Mouse (Mus musculus) forebrain, embryonic 14.5 days (tissue): ENCODE data around the gene Usp46. TPM values are rescaled to one million over a fixed set of nuclear protein-coding genes. Genes with fewer than 3 reads are reported as not detected.
"Not testable (repeated sequence)": the region's sequence is repeated elsewhere in the genome, so short reads cannot be mapped to it uniquely, and the experiment has no call there.

Experiments used
- ATAC-seq: fragments of 200-750 bp; cut with Nextera tagmentation; 2 replicates; pipeline ENCODE4 v1.8.0; 2017; ENCODE audit warnings: mild to moderate bottlenecking, moderate library complexity
- DNase-seq: peaks from one replicate; pipeline ENCODE4 v3.0.0-alpha.2; 2015; ENCODE audit warnings: low spot score
- H3K27ac ChIP-seq: fragments of 300-500 bp; sonication (generic); 2 replicates; pipeline ENCODE4 v1.5.1; 2014; ENCODE audit warnings: low read depth, mild to moderate bottlenecking, control low read depth, low read length, moderate library complexity
- H3K27me3 ChIP-seq: fragments of 300-500 bp; sonication (generic); replicated peaks from 2 replicates; pipeline ENCODE4 v1.6.1; 2014; ENCODE audit warnings: low read length, control low read depth, mixed read lengths; ENCODE audit not compliant: control insufficient read depth, insufficient read depth
- H3K36me3 ChIP-seq: fragments of 300-500 bp; sonication (generic); 2 replicates; pipeline ENCODE4 v1.6.1; 2014; ENCODE audit warnings: low read length, control low read depth; ENCODE audit not compliant: control insufficient read depth, insufficient read depth
- H3K4me1 ChIP-seq: fragments of 300-500 bp; sonication (generic); 2 replicates; pipeline ENCODE4 v1.6.1; 2014; ENCODE audit warnings: antibody characterized with exemption, low read length, control low read depth; ENCODE audit not compliant: control insufficient read depth, insufficient read depth
- H3K4me2 ChIP-seq: fragments of 300-500 bp; sonication (generic); 2 replicates; pipeline ENCODE4 v1.6.1; 2014; ENCODE audit warnings: mild to moderate bottlenecking, control low read depth, low read length
- H3K4me3 ChIP-seq: fragments of 300-500 bp; sonication (generic); 2 replicates; pipeline ENCODE4 v1.5.1; 2014; ENCODE audit warnings: low read depth, low read length, control low read depth
- H3K9ac ChIP-seq: fragments of 300-500 bp; sonication (generic); 2 replicates; pipeline ENCODE4 v1.6.1; 2014; ENCODE audit warnings: mild to moderate bottlenecking, low read length, control low read depth, moderate library complexity
- H3K9me3 ChIP-seq: fragments of 300-500 bp; sonication (generic); replicated peaks from 2 replicates; pipeline ENCODE4 v1.6.1; 2016; ENCODE audit warnings: low read length, control low read depth, mixed read lengths; ENCODE audit not compliant: control insufficient read depth
- WGBS: fragments of 180-500 bp; shearing (Covaris S2); extraction: QIAGEN DNeasy Blood & Tissue Kit; methylation state at CpG from one replicate; pipeline ENCODE4 v1.1.7; 2014; 5-methylcytosine and 5-hydroxymethylcytosine counted together
- polyA plus RNA-seq: library from polyadenylated mRNA; unstranded; fragments of >200 nt; fragmentation: Nextera tagmentation; extraction: Ambion mirVana; gene quantifications from 2 replicates; pipeline ENCODE4 v1.2.1, GENCODE M21; 2014

Gene Usp46
- polyA plus RNA-seq, 1 experiment from 2014 or later = 31.8 TPM

GRCm38 (mm10) chr5:74078400-74078799 is 10.2 kb upstream of the Usp46 start:
- H3K4me1 ChIP-seq = no peaks in the 10 kb centered on the region
- H3K4me2 ChIP-seq = no peak overlapping the region
- H3K9me3 ChIP-seq = no peaks in the 10 kb centered on the region
- ATAC-seq = no peak
- H3K4me3 ChIP-seq = no peak overlapping the region
- no peak overlapping the region for H3K27ac ChIP-seq
- WGBS = 84% methylated on average over 1 of the region's 1 CpGs
- no peaks in the 10 kb centered on the region for H3K36me3 ChIP-seq
- no peaks in the 10 kb centered on the region; the same call in 1 of the 2 replicates for H3K27me3 ChIP-seq
- no peak for DNase-seq
- no peak overlapping the region for H3K9ac ChIP-seq

DNA sequence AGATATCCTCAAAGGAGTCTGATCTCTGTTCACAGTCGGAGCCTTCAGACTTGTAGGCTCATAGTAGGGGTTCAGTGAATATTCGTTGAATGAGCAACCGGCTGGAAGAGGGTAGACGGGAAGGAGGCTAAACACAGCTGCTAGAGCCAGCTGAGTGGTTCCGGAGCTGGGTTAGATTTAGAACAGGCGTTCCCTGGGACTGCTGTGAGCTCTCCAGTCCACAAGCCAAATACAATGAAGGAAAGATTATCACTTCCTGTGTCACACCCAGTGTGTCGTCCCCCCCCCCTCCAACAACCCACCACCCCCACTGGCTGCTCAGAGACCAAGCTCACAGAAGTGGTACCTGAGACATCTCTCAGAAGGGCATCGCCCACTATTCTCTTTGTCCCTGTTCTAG is 9.7 kb upstream of the Usp46 start:
- Histone ChIP-seq H3K27ac (no peak overlapping the region), H3K9me3 (no peaks in the 10 kb centered on the region), H3K9ac (no peak overlapping the region), H3K4me3 (no peak overlapping the region), H3K4me1 (no peaks in the 10 kb centered on the region), H3K36me3 (no peaks in the 10 kb centered on the region), H3K27me3 (no peaks in the 10 kb centered on the region; the same call in 1 of the 2 replicates), H3K4me2 (no peak overlapping the region)
- no peak for DNase-seq
- no peak for ATAC-seq
- 36% methylated on average over 8 of the region's 8 CpGs for WGBS

DNA sequence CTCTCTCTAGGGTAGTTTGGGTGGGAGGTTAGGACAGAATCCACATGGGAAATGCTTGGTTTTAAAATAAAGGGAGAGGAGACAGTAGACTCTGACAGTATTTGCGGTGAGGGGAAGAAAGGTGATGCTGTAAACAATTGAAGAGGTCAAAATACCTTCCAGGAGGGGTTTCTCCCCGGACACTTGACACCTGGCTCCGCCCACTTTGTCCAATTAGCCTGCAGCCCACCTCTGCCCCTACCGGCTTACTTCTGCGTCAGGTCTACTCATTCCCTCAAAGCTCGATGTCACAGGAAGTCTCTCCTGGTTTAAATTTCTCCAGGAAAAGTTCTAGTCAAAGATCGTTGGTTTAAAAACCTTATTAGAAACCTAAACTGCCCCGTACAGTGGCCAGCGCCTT is 8.5 kb upstream of the Usp46 start:
- no peaks in the 10 kb centered on the region for H3K9me3 ChIP-seq
- no peak overlapping the region for H3K4me2 ChIP-seq
- H3K27ac ChIP-seq = no peak overlapping the region
- no peak overlapping the region for H3K9ac ChIP-seq
- DNase-seq (no peak), ATAC-seq (no peak)
- 1% methylated on average over 9 of the region's 9 CpGs for WGBS
- no peaks in the 10 kb centered on the region; the same call in 1 of the 2 replicates for H3K27me3 ChIP-seq
- no peak overlapping the region for H3K4me3 ChIP-seq
- H3K4me1 ChIP-seq = no peaks in the 10 kb centered on the region
- no peaks in the 10 kb centered on the region for H3K36me3 ChIP-seq

DNA sequence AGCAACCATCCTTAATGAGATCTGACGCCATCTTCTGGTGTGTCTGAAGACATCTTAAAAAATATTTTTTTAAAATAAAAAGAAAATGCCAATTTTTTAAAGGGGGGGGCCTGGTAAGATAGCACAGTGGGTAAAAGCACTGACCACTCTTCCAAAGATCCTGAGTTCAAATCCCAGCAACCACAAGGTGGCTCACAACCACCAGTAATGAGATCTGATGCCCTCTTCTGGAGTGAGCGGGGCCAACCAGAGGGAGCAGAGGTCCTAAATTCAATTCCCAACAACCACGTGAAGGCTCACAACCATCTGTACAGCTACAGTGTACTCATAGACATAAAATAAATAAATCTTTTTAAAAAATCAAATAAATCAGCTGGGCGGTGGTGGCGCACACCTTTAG is 2.3 kb upstream of the Usp46 start:
- not testable (repeated sequence) for H3K36me3 ChIP-seq, H3K4me2 ChIP-seq, ATAC-seq, H3K9me3 ChIP-seq, H3K4me3 ChIP-seq, H3K27ac ChIP-seq, H3K9ac ChIP-seq, H3K27me3 ChIP-seq, DNase-seq
- 86% methylated on average over 5 of the region's 5 CpGs for WGBS
- H3K4me1 ChIP-seq = peaks cover 20% of the 10 kb centered on the region

DNA sequence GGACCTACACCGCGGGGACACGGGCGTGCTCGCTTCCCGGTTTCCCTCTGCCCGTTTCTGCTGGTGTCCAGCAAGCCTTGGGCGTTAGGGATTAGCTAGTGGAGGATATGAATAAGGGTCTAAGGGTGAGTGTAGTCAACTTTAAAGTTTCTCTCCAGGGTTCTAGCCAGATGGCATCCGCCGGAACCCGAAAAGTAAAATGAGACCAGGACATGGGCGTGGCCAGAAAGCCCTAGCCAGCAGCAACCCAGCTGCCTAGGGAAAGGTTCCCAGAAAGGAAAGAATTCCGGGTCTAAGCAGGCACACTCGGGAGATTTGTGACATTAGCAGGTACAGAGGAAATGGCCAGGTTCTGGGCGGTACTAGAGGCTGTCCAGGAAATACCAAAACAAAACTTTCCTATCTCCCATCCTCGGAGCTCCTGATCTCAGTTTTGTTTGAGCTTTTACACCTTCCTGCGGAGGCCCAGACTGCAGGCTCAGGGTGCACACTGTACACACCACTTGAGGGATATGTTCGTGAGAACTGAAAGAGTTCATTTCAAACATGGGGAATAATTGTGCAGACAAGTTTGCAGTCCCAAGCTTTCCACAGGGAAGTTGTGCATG is 587 bp upstream of the Usp46 start:
- H3K9ac ChIP-seq = peak overlapping the region; percentile 93
- WGBS = 2% methylated on average over 18 of the region's 18 CpGs
- peak overlapping the region; percentile 80 for H3K27ac ChIP-seq
- peak overlapping the region; percentile 85 for H3K4me2 ChIP-seq
- H3K36me3 ChIP-seq = no peaks in the 10 kb centered on the region
- ATAC-seq (peak; percentile 57), DNase-seq (peak; percentile 75)
- no peaks in the 10 kb centered on the region for H3K9me3 ChIP-seq
- H3K27me3 ChIP-seq = no peaks in the 10 kb centered on the region
- H3K4me3 ChIP-seq = peak overlapping the region; percentile 76
- peaks cover 20% of the 10 kb centered on the region for H3K4me1 ChIP-seq

DNA sequence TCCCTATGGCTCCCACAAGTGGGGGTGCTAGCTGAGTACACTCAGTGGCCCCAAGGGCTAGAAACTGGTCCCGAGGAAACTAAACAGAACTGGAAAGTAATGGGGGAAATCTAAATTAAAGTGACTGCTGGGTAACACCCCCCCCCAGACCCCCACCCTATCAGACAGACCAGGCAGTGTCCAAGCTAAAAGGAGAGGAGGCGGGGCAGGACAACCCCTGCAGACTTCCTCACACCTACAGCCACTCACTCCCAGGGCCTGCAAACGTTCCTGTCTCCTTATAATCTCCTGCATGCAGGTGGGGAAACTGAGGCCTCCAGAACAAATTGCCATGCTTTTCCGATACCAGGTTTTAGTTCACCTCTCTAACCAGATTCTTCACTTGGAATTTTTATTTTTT is 885 bp downstream of the Usp46 start:
- no peak for ATAC-seq
- peak overlapping the region; percentile 76 for H3K4me3 ChIP-seq
- no peak overlapping the region; the same call in 1 of the 2 replicates for H3K27ac ChIP-seq

GRCm38 (mm10) chr5:74066416-74067115 is 1.7 kb downstream of the Usp46 start:
- no peak for ATAC-seq
- Histone ChIP-seq H3K36me3 (no peaks in the 10 kb centered on the region), H3K27me3 (no peaks in the 10 kb centered on the region), H3K4me3 (peak overlapping the region; percentile 76), H3K4me2 (peak overlapping the region; percentile 85), H3K27ac (no peak overlapping the region), H3K4me1 (peaks cover 20% of the 10 kb centered on the region), H3K9me3 (no peaks in the 10 kb centered on the region), H3K9ac (peak overlapping the region; percentile 3)
- WGBS = 36% methylated on average over 12 of the region's 12 CpGs
- no peak for DNase-seq

More for the DNA sequence above, 885 bp downstream of the Usp46 start:
- no peaks in the 10 kb centered on the region for H3K36me3 ChIP-seq
- H3K9me3 ChIP-seq = no peaks in the 10 kb centered on the region
- H3K9ac ChIP-seq = peak overlapping the region; percentile 93
- 13% methylated on average over 4 of the region's 4 CpGs for WGBS
- peaks cover 20% of the 10 kb centered on the region for H3K4me1 ChIP-seq
- peak overlapping the region; percentile 85 for H3K4me2 ChIP-seq
- no peak for DNase-seq
- no peaks in the 10 kb centered on the region for H3K27me3 ChIP-seq

- no peak overlapping the region for H3K4me3 ChIP-seq
- H3K27me3 ChIP-seq = no peaks in the 10 kb centered on the region
- H3K4me2 ChIP-seq = peak overlapping the region; percentile 85; the same call in 1 of the 2 replicates
- H3K9me3 ChIP-seq = no peaks in the 10 kb centered on the region
- H3K27ac ChIP-seq = no peak overlapping the region
- WGBS = 38% methylated on average over 11 of the region's 11 CpGs
- ATAC-seq (no peak), DNase-seq (no peak)
- peaks cover 24% of the 10 kb centered on the region for H3K4me1 ChIP-seq
- no peak overlapping the region for H3K9ac ChIP-seq
- H3K36me3 ChIP-seq = no peaks in the 10 kb centered on the region
These were observed 2.5 kb downstream of the Usp46 start for GRCm38 (mm10) chr5:74065565-74066275.

DNA sequence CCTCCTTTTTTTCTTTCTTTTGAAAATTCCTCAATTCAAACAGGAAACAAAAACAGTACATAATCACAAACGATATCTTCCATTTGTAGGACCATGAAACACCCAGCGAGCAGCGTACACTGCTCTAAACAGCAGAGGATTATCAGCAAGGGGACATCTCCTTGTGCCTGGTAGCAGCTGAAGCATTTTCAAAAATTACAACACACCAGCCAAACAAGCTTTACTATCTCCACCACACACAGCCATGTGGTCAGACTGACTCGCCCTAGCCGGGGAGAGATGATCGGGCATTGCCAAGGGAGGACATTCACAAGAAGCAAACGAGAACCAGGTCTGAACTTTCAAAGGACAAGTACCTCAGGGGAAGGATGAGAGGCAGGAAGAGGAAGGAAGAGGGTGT is 3.4 kb downstream of the Usp46 start:
- Histone ChIP-seq H3K27me3 (no peaks in the 10 kb centered on the region), H3K9me3 (no peaks in the 10 kb centered on the region), H3K4me2 (no peak overlapping the region), H3K9ac (no peak overlapping the region), H3K27ac (no peak overlapping the region), H3K4me3 (no peak overlapping the region), H3K36me3 (no peaks in the 10 kb centered on the region), H3K4me1 (peaks cover 24% of the 10 kb centered on the region)
- 91% methylated on average over 7 of the region's 7 CpGs for WGBS
- DNase-seq (no peak), ATAC-seq (no peak)
